Mouse (Mus musculus) embryonic facial prominence, embryonic 11.5 days (tissue): ENCODE results near the gene Ubfd1. TPM values are rescaled to one million over a fixed set of nuclear protein-coding genes. Genes with fewer than 3 reads are reported as not detected.
"Not testable (repeated sequence)": the region's sequence is repeated elsewhere in the genome, so short reads cannot be mapped to it uniquely, and the experiment has no call there.

Experiments used
- ATAC-seq: fragments of 200-750 bp; cut with Nextera tagmentation; replicated peaks from 2 replicates; pipeline ENCODE4 v1.8.0; 2017; ENCODE audit warnings: low read depth; ENCODE audit not compliant: insufficient number of reproducible peaks, low FRiP score, low TSS enrichment
- DNase-seq: peaks from one replicate; pipeline ENCODE4 v3.0.0-alpha.2; 2015; ENCODE audit warnings: low spot score
- H3K27ac ChIP-seq: fragments of 300-500 bp; sonication (generic); replicated peaks from 2 replicates; pipeline ENCODE4 v1.5.1; 2014; ENCODE audit warnings: mild to moderate bottlenecking, low read depth, low read length, control low read depth
- H3K27me3 ChIP-seq: fragments of 300-500 bp; sonication (generic); 2 replicates; pipeline ENCODE4 v1.6.1; 2014; ENCODE audit warnings: mild to moderate bottlenecking, low read length, moderate library complexity, mixed read lengths; ENCODE audit not compliant: control insufficient read depth, insufficient read depth
- H3K36me3 ChIP-seq: fragments of 300-500 bp; sonication (generic); replicated peaks from 2 replicates; pipeline ENCODE4 v1.6.1; 2014; ENCODE audit warnings: low read depth, mild to moderate bottlenecking, low read length, moderate library complexity, mixed read lengths; ENCODE audit not compliant: control insufficient read depth, insufficient read depth
- H3K4me1 ChIP-seq: fragments of 300-500 bp; sonication (generic); 2 replicates; pipeline ENCODE4 v1.6.1; 2014; ENCODE audit warnings: low read length, mixed read lengths; ENCODE audit not compliant: control insufficient read depth, insufficient read depth
- H3K4me2 ChIP-seq: fragments of 300-500 bp; sonication (generic); 2 replicates; pipeline ENCODE4 v1.6.1; 2014; ENCODE audit warnings: low read depth, mild to moderate bottlenecking, control low read depth, low read length, moderate library complexity
- H3K4me3 ChIP-seq: fragments of 300-500 bp; sonication (generic); 2 replicates; pipeline ENCODE4 v1.5.1; 2014; ENCODE audit warnings: low read depth, low read length, control low read depth
- H3K9ac ChIP-seq: fragments of 300-500 bp; sonication (generic); replicated peaks from 2 replicates; pipeline ENCODE4 v1.6.1; 2014; ENCODE audit warnings: mild to moderate bottlenecking, control low read depth, low read length
- H3K9me3 ChIP-seq: fragments of 300-500 bp; sonication (generic); replicated peaks from 2 replicates; pipeline ENCODE4 v1.6.1; 2016; ENCODE audit warnings: mild to moderate bottlenecking, low read length, inconsistent platforms, mixed read lengths; ENCODE audit not compliant: control insufficient read depth
- WGBS: fragments of 180-500 bp; shearing (Covaris S2); extraction: QIAGEN DNeasy Blood & Tissue Kit; methylation state at CpG from one replicate; pipeline ENCODE4 v1.1.7; 2014; 5-methylcytosine and 5-hydroxymethylcytosine counted together
- polyA plus RNA-seq: library from polyadenylated mRNA; unstranded; fragments of >200 nt; fragmentation: Nextera tagmentation; extraction: Ambion mirVana; gene quantifications from 2 replicates; pipeline ENCODE4 v1.2.1, GENCODE M21; 2014

Gene Ubfd1
- polyA plus RNA-seq, 1 experiment from 2014 or later = 113 TPM

DNA sequence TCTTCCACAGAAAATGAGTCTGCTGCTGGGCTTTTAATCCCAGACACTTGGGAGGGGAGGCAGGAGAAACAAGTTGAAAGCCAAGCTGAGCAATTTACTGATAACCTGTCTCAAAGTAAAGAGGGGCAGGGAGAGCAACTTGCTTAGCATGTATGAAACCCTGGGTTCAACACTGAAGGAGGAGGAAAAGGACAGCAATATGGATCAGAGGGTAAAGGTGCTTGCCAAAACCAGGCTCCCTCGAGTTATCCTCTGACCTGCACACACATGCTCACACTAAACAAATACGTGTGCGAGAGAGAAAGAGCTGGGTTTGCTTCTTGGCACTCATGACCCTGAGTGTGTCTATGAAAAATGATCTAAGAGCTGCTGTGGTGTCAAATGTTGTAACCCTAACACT, 31.0 kb downstream of the Ubfd1 start:
- H3K4me1 ChIP-seq = no peaks in the 10 kb centered on the region; the same call in 1 of the 2 replicates
- H3K4me3 ChIP-seq = no peak overlapping the region
- no peak overlapping the region for H3K9ac ChIP-seq
- no peaks in the 10 kb centered on the region for H3K27me3 ChIP-seq
- H3K9me3 ChIP-seq = no peaks in the 10 kb centered on the region
- no peak overlapping the region for H3K27ac ChIP-seq
- ATAC-seq (no peak), DNase-seq (no peak)
- 98% methylated on average over 3 of the region's 3 CpGs for WGBS
- no peak overlapping the region for H3K4me2 ChIP-seq
- H3K36me3 ChIP-seq = peaks cover 14% of the 10 kb centered on the region

DNA sequence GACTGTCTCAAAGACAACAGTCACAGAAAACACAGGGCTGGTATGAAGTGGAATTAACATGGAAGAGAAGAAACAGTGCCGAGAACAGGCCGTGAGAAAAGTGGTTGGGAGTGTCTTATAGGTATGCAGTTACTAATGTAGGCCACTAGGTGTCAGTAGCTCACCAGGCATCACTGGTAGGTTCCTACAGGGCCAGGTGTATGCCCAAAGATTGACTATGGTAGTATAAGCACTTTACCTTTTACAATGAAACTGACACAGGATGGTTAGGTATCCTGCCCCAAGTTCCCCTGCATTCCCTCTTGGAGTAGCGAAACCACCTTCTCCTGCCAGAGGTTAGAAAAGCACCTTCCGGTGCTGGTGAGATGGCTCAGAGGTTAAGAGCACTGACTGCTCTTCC, 32.2 kb downstream of the Ubfd1 start:
- H3K9ac ChIP-seq = no peak overlapping the region
- H3K27me3 ChIP-seq = no peaks in the 10 kb centered on the region
- no peaks in the 10 kb centered on the region for H3K9me3 ChIP-seq
- no peak overlapping the region for H3K27ac ChIP-seq
- no peak overlapping the region for H3K4me3 ChIP-seq
- H3K4me1 ChIP-seq = no peaks in the 10 kb centered on the region; the same call in 1 of the 2 replicates
- DNase-seq (peak; percentile 65), ATAC-seq (no peak)
- WGBS = 68% methylated on average over 4 of the region's 4 CpGs
- H3K4me2 ChIP-seq = no peak overlapping the region
- peaks cover 14% of the 10 kb centered on the region for H3K36me3 ChIP-seq

DNA sequence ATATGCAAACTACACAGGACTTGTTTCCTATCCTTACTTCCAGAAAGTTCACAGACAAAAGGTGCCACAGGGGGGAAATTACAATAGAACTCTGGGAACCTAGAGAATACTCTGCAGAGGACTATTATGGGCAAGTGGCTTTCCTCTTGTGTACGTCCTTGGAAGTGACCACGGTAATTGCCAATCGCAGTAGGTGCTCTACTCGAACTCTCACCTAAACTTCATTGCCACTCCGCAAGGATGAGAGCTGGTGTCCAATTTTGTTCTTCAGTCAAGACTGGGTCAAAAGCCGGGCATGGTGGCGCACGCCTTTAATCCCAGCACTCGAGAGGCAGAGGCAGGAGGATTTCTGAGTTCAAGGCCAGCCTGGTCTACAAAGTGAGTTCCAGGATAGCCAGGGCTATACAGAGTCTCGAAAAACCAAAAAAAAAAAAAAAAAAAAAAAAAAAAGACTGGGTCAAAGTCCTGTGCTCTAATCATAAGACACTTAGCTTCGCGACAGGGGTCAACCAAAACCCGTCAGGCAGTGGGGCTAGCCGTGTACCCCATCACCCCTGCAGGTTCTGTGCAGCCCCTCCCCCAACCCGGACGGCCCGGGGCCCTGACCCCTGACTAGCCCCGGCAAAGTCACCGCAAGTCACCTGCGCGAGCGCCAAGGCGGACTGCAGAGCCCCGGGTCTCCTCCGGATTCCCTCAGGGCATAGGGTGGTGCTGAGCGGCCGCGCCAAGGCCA, 34.2 kb downstream of the Ubfd1 start:
- H3K4me3 ChIP-seq = peak overlapping the region; percentile 74
- H3K4me2 ChIP-seq = peak overlapping the region; percentile 66
- peak overlapping the region; percentile 83 for H3K9ac ChIP-seq
- ATAC-seq (peak; percentile 63), DNase-seq (peak; percentile 39)
- H3K27me3 ChIP-seq, H3K27ac ChIP-seq, H3K9me3 ChIP-seq, H3K4me1 ChIP-seq, H3K36me3 ChIP-seq: not testable (repeated sequence)
- 6% methylated on average over 24 of the region's 28 CpGs for WGBS

DNA sequence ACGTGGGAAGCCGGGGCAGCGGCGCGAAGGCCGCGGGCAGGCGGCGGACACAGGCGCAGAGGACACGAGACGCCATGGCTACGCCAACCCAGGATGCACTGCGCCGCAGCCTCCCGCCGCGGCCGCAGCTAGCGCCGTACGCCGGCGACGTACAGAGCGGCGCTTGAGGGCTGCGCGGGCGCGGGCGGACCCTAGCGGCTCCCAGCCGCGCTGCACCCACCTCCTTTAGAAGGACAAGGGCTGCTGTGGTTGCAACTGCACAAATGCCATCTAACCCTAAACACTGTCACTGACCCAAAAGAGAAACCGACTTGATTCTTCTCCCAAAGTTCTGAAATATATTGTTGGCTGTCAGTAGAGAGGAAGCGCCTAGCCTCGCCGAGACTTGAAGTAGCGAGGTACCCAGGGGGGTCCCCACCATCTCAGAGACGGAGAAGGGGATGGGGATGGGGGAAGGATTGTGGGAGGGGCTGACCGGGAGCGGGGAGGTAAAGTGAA, 34.8 kb downstream of the Ubfd1 start, which contains the start of gene Ndufab1:
Ndufab1 (minus strand) TSS at position 140 of the 498 bp plus-strand sequence.
- Histone ChIP-seq H3K27me3 (no peaks in the 10 kb centered on the region), H3K36me3 (no peaks in the 10 kb centered on the region; the same call in 1 of the 2 replicates), H3K9ac (peak within 1 kb of the TSS; percentile 83), H3K4me2 (peak within 1 kb of the TSS; percentile 66), H3K4me3 (peak within 1 kb of the TSS; percentile 74), H3K27ac (no peak within 1 kb of the TSS), H3K4me1 (no peaks in the 10 kb centered on the region; the same call in 1 of the 2 replicates), H3K9me3 (no peaks in the 10 kb centered on the region)
- DNase-seq (peak; percentile 95), ATAC-seq (peak; percentile 98)
- WGBS = 0% methylated on average over 31 of the region's 43 CpGs

DNA sequence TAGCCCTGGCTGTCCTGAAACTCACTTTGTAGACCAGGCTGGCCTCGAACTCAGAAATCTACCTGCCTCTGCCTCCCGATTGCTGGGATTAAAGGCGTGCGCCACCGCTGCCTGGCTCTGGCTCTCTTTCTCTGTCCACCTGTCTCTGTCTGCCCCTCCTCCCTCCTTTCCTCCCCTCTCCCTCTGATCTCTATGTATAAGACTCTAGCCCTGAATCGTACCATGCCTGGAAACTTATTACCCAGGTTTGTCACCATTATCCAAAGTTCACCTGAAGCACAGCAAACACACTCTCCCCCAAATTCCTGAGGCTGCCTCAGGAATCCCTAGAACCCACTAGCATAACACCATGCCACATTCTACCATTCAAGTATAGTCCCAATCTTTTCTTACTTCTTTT, 41.2 kb downstream of the Ubfd1 start:
- Histone ChIP-seq H3K36me3 (peaks cover 3% of the 10 kb centered on the region), H3K27ac (no peak overlapping the region), H3K4me2 (no peak overlapping the region), H3K9me3 (no peaks in the 10 kb centered on the region), H3K9ac (no peak overlapping the region), H3K27me3 (no peaks in the 10 kb centered on the region), H3K4me1 (no peaks in the 10 kb centered on the region), H3K4me3 (no peak overlapping the region)
- 95% methylated on average over 6 of the region's 6 CpGs for WGBS
- DNase-seq = no peak
- ATAC-seq = no peak

DNA sequence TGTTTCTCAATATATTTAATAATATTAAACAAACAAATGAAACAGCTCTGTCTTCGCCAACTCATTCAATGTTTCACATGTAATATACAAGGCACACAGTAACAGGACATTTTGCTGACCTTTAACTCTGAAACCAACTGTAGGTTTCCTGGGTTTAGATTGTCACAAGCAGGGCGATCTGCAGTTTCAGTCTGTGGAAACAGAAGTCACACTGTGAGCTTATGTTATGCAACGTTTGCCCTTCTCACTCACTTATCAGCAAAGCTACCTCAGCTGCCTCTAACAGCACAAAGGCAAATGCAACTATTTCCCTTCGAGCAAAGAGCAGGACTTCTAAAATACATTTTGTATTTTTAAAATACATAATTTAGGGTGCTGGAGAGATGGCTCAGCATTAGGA, 56.5 kb downstream of the Ubfd1 start:
- Histone ChIP-seq H3K4me2 (no peak overlapping the region), H3K27me3 (no peaks in the 10 kb centered on the region), H3K4me1 (no peaks in the 10 kb centered on the region), H3K27ac (no peak overlapping the region), H3K9ac (no peak overlapping the region), H3K36me3 (no peaks in the 10 kb centered on the region; the same call in none of the 2 replicates), H3K4me3 (no peak overlapping the region), H3K9me3 (no peaks in the 10 kb centered on the region)
- WGBS = 85% methylated on average over 4 of the region's 4 CpGs
- no peak for ATAC-seq
- DNase-seq = no peak

DNA sequence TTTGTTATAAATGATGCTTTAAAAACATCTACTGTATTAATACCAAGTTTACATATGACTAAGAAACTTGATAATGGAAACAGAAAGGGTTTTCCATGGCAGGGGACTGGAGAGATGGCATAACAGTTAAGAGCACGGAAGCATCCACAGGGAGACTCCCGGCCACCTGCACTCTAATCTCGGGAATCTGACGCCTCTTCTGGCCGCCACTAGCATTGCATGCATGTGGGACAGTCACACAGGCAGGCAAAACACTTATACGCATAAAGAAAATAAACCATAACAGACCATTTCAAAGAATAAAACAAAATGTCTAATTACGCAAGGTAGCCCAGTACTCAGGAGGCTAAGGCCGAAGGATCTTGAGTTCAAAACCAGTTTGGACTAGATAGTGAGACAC, 58.7 kb downstream of the Ubfd1 start:
- H3K4me1 ChIP-seq = no peaks in the 10 kb centered on the region
- WGBS = 73% methylated on average over 8 of the region's 8 CpGs
- H3K27ac ChIP-seq = no peak overlapping the region
- no peak overlapping the region for H3K4me3 ChIP-seq
- DNase-seq (peak; percentile 8), ATAC-seq (no peak)
- H3K27me3 ChIP-seq = no peaks in the 10 kb centered on the region
- H3K9ac ChIP-seq = no peak overlapping the region
- H3K36me3 ChIP-seq = no peaks in the 10 kb centered on the region; the same call in none of the 2 replicates
- H3K9me3 ChIP-seq = no peaks in the 10 kb centered on the region
- H3K4me2 ChIP-seq = no peak overlapping the region

DNA sequence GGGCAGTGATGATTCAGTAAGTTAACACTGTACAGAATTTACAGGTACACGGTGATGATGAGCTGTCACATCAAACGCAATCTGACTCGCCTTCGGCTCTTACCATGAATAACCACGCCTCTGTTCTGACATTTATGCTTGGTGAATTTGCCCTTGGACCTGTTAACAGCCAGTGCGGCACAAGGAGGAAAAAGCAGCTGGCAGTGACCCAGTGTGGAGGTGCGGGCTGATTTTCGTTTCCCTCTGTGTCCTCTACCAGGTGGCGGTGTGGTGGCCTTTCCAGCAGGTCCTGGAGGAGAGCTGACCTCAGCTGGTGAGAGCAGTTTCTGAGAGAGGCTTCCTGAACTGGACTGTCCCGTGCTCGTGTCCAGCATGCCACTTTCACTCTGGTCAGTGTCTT, 60.0 kb downstream of the Ubfd1 start:
- DNase-seq = no peak
- Histone ChIP-seq H3K9me3 (no peaks in the 10 kb centered on the region), H3K4me3 (no peak overlapping the region), H3K4me2 (no peak overlapping the region), H3K9ac (no peak overlapping the region), H3K27ac (no peak overlapping the region), H3K27me3 (no peaks in the 10 kb centered on the region), H3K36me3 (no peaks in the 10 kb centered on the region; the same call in none of the 2 replicates), H3K4me1 (no peaks in the 10 kb centered on the region)
- ATAC-seq = no peak
- 95% methylated on average over 11 of the region's 11 CpGs for WGBS
